Mouse (Mus musculus): ENCODE data around the gene Ms4a2. TPM values are rescaled to one million over a fixed set of nuclear protein-coding genes. Genes with fewer than 3 reads are reported as not detected.

Ms4a2 gene
- polyA plus RNA-seq, 1 experiment, result not detected

- 81% methylated on average over 3 of the region's 3 CpGs for WGBS
These were observed 22.2 kb downstream of the Ms4a2 start for GRCm38 (mm10) chr19:11601349-11601748.

GRCm38 (mm10) chr19:11589891-11590449, 33.5 kb downstream of the Ms4a2 start:
- 48% methylated on average over 2 of the region's 2 CpGs for WGBS
- DNase-seq (ENCODE audit: low read depth, low spot score), result no peak

More at GRCm38 (mm10) chr19:11601349-11601748, 22.2 kb downstream of the Ms4a2 start:
- DNase-seq (ENCODE audit: low read depth, low spot score), result no peak

GRCm38 (mm10) chr19:11589205-11589604, 34.3 kb downstream of the Ms4a2 start:
- 68% methylated on average over 4 of the region's 4 CpGs for WGBS
- no peak for DNase-seq (ENCODE audit: low read depth, low spot score)

- no peak for DNase-seq (ENCODE audit: low read depth, low spot score)
- WGBS, result 80% methylated on average over 8 of the region's 8 CpGs
These were observed 48.6 kb downstream of the Ms4a2 start for GRCm38 (mm10) chr19:11574965-11575364.

Other genes starting within 250 kb of the Ms4a2 start
- gene Ms4a4a, start 248.2 kb downstream of the Ms4a2 start, polyA plus RNA-seq (2012; rRNA removed), result 1.6 and 4.4 TPM in 2 replicates
- gene Ms4a4c, start 218.9 kb downstream of the Ms4a2 start, polyA plus RNA-seq (2012; rRNA removed), result 0.58 and 0.97 TPM in 2 replicates
- gene Ms4a4b, start 180.2 kb downstream of the Ms4a2 start, polyA plus RNA-seq (2012; rRNA removed), result 4.2 and 5.4 TPM in 2 replicates
- 4.7 and 8.6 TPM in 2 replicates for gene Ms4a6c, start 154.4 kb downstream of the Ms4a2 start, polyA plus RNA-seq (2012; rRNA removed)
- gene Gm8369, start 137.8 kb downstream of the Ms4a2 start, polyA plus RNA-seq (2012; rRNA removed), result 3.3 and 3.7 TPM in 2 replicates
- gene Ms4a6b, start 107.2 kb downstream of the Ms4a2 start, polyA plus RNA-seq (2012; rRNA removed), result 5.6 and 8.3 TPM in 2 replicates
- 8.2 and 13.2 TPM in 2 replicates for gene Ms4a4d, start 86.9 kb downstream of the Ms4a2 start, polyA plus RNA-seq (2012; rRNA removed)
- gene Ms4a6d, start 18.9 kb downstream of the Ms4a2 start, polyA plus RNA-seq (2012; rRNA removed), result 3.8 and 5.7 TPM in 2 replicates
- gene Ms4a3, start 17.1 kb upstream of the Ms4a2 start, polyA plus RNA-seq (2012; rRNA removed), result not detected in 2 replicates
- not detected in 2 replicates for gene Oosp2, start 36.8 kb upstream of the Ms4a2 start, polyA plus RNA-seq (2012; rRNA removed)
- 0.43 TPM in 1 of 2 replicates, not detected in the other for gene Oosp1, start 67.4 kb upstream of the Ms4a2 start, polyA plus RNA-seq (2012; rRNA removed)
- not detected in 2 replicates for gene Oosp3, start 73.3 kb upstream of the Ms4a2 start, polyA plus RNA-seq (2012; rRNA removed)
- 0.10 and 0.51 TPM in 2 replicates for gene Gif, start 123.8 kb upstream of the Ms4a2 start, polyA plus RNA-seq (2012; rRNA removed)
- gene Mrpl16, start 146.7 kb upstream of the Ms4a2 start, polyA plus RNA-seq (2012; rRNA removed), result 14.7 and 15.7 TPM in 2 replicates
- gene Stx3, start 195.7 kb upstream of the Ms4a2 start, polyA plus RNA-seq (2012; rRNA removed), result 24.8 and 30.6 TPM in 2 replicates
- gene Olfr1417, start 215.5 kb upstream of the Ms4a2 start, polyA plus RNA-seq (2012; rRNA removed), result not detected in 2 replicates
- not detected in 2 replicates for gene Olfr1418, start 237.3 kb upstream of the Ms4a2 start, polyA plus RNA-seq (2012; rRNA removed)

Measured in large intestine, adult 2 months (tissue).